Mouse (Mus musculus): Measurements from ENCODE around the gene Znhit2.

The Znhit2 gene

GRCm38 (mm10) chr19:6046294-6047153 is 14.5 kb upstream of the Znhit2 start, which contains the start of gene Syvn1:
Syvn1 (plus strand) TSS chr19:6046576.
- DNase-seq (ENCODE audit: low spot score in 2 of 2): peak; percentile 87 to 91

- no peak for DNase-seq (ENCODE audit: low spot score in 2 of 2)
These were observed 13.7 kb upstream of the Znhit2 start for GRCm38 (mm10) chr19:6047154-6047898.

- DNase-seq (ENCODE audit: low spot score in 2 of 2): no peak
These were observed 13.2 kb upstream of the Znhit2 start for GRCm38 (mm10) chr19:6047899-6048166.

GRCm38 (mm10) chr19:6048681-6049410 is 12.1 kb upstream of the Znhit2 start:
- no peak for DNase-seq (ENCODE audit: low spot score in 2 of 2)

GRCm38 (mm10) chr19:6052516-6052915 is 8.5 kb upstream of the Znhit2 start:
- DNase-seq (ENCODE audit: low spot score in 2 of 2): no peak

- no peak for DNase-seq (ENCODE audit: low spot score in 2 of 2)
These were observed 6.7 kb upstream of the Znhit2 start for GRCm38 (mm10) chr19:6054296-6054695.

GRCm38 (mm10) chr19:6056696-6057095 is 4.3 kb upstream of the Znhit2 start:
- DNase-seq (ENCODE audit: low spot score in 2 of 2): no peak

GRCm38 (mm10) chr19:6057313-6058096 is 3.5 kb upstream of the Znhit2 start, which contains the start of the genes Mrpl49 and Fau:
Mrpl49 (minus strand) TSS chr19:6057785.
Fau (plus strand) TSS chr19:6057844.
- DNase-seq (ENCODE audit: low spot score in 2 of 2): peak; percentile 99

GRCm38 (mm10) chr19:6058513-6058912 is 2.5 kb upstream of the Znhit2 start:
- no peak for DNase-seq (ENCODE audit: low spot score in 2 of 2)

- DNase-seq (ENCODE audit: low spot score in 2 of 2): no peak
These were observed 2.0 kb upstream of the Znhit2 start for GRCm38 (mm10) chr19:6058966-6059365.

GRCm38 (mm10) chr19:6061641-6062302 is 780 bp downstream of the Znhit2 start:
- peak in 1 of 2 experiments; percentile 25 for DNase-seq (ENCODE audit: low spot score in 2 of 2)

- no peak for DNase-seq (ENCODE audit: low spot score in 2 of 2)
These were observed 1.4 kb downstream of the Znhit2 start for GRCm38 (mm10) chr19:6062418-6062817.

- DNase-seq (ENCODE audit: low spot score in 2 of 2): no peak
These were observed 2.1 kb downstream of the Znhit2 start for GRCm38 (mm10) chr19:6063081-6063480.

GRCm38 (mm10) chr19:6066571-6066970 is 5.6 kb downstream of the Znhit2 start:
- DNase-seq (ENCODE audit: low spot score in 2 of 2): no peak

GRCm38 (mm10) chr19:6067011-6067723 is 6.2 kb downstream of the Znhit2 start:
- DNase-seq (ENCODE audit: low spot score in 2 of 2): peak; percentile 76 to 82

GRCm38 (mm10) chr19:6067724-6068415 is 6.9 kb downstream of the Znhit2 start, which contains the start of gene Tm7sf2:
Tm7sf2 (minus strand) TSS chr19:6068373.
- DNase-seq (ENCODE audit: low spot score in 2 of 2): peak; percentile 81 to 82

GRCm38 (mm10) chr19:6068951-6069350 is 8.0 kb downstream of the Znhit2 start:
- DNase-seq (ENCODE audit: low spot score in 2 of 2): no peak

- DNase-seq (ENCODE audit: low spot score in 2 of 2): no peak
These were observed 8.9 kb downstream of the Znhit2 start for GRCm38 (mm10) chr19:6069851-6070250.

- DNase-seq (ENCODE audit: low spot score in 2 of 2): no peak
These were observed 9.7 kb downstream of the Znhit2 start for GRCm38 (mm10) chr19:6070571-6071250.

Measured in right cerebral cortex, postnatal 36 days (tissue).